Mouse (Mus musculus) T-helper 2 cell (primary cell): Measurements from ENCODE around the gene Maco1.

Source experiments
- in situ Hi-C: fragments of 300-600 bp; cut with MboI, MseI; formaldehyde crosslinking; loops from one replicate; pipeline ENCODE4 v1.15.1; 2025; ENCODE audit warnings: high pct_unique_total_duplicates

Maco1 gene

DNA sequence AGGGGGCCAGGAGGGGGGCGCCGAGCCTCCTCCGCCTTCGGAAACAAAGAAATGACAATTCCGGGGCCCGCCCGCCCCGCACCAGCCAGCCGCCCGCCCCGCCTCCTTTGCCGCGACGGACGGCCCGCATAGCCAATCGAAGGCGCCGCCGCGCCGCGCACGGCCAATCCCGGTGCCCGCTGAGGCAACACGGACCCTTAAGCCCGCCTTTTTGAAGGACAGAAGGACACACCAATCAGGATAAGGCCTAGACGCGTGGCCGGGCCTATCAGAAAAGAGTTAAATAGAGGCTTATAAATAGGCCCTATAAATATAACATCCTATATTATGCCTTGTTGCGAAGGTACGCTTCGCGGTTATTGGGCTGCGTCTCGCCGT is at the start of gene Maco1:
Gene Maco1 (minus strand): TSS at position 87 of the 378 bp plus-strand sequence.
- in situ Hi-C loops = no loop called here

DNA sequence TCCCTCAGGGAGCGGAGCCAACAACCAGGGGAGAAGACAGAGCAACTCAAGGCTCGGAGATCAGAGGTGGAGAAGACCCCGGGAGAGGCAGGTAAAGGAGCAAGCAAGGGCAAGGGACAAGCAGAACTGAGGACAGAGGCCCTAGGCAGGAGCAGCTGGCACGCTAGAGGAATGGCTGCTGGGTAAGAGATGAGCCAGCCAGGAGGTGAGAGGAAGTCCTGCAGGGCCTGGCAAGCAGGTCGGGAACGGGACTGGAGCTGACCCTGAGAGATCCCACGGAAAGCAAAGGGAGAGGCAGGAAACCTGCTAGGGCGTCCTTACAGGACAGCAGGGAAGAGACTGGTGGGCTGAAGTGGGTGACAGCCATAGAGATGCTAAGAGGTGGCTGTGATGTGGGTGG is 48.0 kb upstream of the Maco1 start:
- in situ Hi-C loops = no loop called here

DNA sequence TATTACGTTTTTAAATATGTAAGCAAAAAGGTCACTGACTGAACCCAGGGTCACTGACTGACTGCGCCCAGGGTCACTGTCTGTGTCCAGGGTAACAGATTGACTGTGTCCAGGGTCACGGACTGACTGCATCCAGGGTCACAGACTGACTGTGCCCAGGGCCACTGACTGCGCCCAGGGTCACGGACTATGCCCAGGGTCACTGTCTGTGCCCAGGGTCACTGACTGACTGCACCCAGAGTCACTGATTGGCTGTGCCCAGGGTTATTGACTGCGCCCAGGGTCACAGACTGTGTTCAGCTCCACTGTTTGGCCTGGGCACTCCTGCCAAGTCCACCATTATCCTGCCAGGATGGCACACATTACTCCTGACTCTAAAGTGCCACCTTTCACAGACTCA is 44.1 kb upstream of the Maco1 start:
- in situ Hi-C loops = no loop called here

DNA sequence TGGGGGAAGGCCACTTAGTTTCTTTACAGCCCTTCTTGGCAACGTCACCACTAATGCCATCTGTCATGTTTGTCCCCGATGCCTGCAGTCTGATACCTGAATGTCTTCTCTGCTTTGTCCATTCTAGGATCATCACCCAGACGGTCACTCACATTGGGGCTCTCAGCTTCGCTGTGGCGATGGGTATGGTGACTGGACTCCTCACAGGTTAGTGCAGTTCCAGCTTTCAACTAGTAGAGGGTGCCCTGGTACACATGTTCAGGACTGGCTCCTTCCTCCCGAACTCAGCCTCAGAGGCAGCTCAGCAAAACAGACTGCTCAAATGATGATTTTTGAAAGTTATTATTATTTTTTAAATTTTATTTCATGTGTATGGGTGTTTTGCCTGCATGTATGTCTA is 39.0 kb upstream of the Maco1 start:
- in situ Hi-C loops = loop anchor here (5.0 kb wide), 1 partner anchor 80 kb away; no protein-coding TSS in a partner anchor

DNA sequence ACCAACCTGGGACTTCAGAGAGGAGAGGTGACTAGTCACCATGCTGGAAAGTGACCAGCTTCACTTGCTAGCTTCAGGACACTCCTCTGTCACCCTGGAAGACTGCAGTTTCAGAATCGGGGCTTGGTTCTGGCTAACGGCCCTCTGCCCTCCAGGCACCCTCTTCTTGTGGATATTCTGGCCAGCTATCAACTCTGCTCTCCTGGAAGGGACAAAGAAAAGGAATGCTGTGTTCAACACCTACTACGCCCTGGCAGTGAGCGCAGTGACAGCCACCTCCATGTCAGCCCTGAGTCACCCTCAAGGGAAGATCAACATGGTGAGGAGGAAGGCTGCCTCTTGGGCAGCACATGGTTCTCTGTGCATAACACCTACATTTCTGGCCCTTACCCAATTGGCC is 31.2 kb upstream of the Maco1 start:
- in situ Hi-C loops = no loop called here

DNA sequence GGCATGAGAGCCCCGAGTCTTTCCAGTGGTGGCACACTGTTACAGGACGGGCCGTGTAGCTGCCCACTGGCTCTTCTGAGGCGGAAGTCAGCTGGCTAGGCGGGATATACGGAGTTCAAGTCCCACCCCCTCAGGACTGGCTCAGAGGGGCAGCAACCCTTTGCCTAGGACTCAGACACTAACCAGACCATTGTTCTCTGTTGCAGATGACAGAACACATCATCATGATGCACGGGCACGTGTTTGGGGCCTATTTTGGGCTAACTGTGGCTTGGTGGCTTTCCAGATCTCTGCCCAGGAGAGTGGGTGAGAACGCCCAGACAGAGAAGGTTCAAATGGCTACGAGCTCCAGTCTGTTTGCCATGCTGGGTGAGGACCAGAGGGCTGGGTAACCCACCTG is 30.7 kb upstream of the Maco1 start:
- in situ Hi-C loops = no loop called here

DNA sequence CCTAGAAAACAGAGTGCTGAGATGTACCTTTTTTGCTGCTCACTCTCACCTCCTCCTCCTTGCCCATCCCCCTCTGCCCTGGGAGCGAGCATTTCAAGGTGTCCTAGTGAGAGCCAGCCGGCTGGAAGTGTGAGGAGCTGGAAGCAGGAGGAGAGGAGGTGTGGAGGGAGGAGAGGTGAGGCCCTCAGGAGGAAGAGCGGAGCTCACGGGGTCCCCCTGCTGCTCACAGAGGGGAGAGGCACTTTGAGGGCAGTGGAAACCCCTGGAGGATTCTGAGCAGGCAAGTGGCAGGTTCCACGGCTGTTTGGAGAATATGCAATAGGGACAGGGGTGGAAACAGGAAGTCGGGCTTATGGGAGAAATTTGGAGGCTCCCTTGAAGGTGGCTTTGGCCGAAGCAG is 30.1 kb upstream of the Maco1 start:
- in situ Hi-C loops = no loop called here

DNA sequence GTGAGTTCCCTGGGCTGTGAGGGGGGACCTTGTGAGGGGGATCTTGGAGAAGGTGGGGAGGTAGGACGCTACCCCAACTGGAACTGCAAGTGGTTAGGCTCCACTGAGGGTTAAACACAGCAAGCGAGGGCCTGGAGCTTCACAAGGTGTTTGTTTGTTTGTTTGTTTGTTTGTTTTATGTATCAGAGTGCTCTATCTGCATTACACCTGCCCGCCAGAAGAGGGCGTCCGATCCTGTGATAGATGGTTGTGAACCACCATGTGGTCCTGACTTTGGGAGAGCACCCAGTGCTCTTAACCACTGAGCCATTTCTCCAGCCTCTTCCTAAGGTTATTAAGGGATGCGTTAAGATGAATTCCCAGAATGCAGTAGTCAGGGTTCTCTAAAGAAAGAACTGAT is 26.9 kb upstream of the Maco1 start:
- in situ Hi-C loops = no loop called here

DNA sequence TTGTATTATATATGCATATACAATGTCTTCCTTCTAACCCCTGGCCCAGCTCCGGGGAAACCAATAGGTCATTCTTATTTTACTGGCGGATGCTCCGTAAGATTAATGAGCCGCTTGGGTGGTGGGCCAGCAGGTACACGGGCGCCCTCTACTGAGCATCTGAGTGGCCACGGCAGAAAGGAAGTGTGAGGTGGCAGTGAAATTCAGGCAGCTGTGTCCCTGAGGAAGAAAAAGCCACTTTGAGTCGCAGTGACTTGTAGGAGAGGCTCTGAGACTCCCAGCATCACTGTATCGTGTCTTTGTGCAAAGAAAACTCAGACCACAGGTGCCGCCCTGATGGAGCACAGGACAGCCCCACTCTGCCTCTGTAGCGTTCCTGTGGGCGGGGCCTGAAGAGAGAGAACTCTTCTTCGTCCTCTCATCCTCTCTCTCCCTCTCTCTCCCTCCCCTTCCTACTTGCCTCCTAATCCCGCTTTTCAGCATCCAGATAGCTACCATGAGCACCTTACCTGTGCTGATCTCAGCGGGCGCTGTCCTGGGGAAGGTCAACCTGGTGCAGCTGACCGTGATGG is 26.4 kb upstream of the Maco1 start:
- in situ Hi-C loops = no loop called here

DNA sequence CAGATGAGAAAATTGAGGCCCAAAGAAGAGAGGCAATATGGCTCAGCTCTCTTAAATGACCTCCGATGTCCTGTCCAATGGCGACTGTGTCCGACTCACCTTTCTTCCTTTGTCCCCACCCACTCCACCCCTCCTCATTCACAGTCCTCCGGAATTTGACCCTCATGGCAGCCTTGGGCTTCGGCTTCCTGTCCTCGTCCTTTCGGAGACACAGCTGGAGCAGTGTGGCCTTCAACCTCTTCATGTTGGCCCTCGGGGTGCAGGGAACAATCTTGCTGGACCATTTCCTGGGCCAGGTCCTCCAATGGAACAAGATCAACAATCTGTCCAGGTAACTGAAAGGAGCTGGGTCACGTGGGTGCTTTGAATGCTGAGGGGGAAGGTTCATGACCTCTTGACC is 23.0 kb upstream of the Maco1 start:
- in situ Hi-C loops = no loop called here

DNA sequence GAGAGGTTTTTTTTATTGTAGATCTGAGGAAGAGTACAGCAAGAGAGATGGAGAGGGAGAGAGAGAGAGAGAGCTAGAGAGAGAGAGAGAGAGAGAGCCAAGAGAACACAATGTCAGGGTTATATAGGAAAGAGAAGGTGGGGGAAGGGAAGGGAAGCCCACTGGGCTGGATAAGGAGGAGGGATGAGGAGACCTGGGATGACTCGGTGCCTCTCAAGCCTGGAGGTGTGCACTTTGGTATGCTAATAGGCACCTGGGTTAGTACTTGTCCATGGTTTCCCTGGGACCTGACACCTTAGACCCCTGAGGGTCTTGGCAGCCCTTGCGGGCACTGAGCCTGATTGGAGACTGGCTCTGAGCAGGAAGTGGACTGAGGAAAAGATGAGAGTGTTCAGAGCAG is 18.8 kb upstream of the Maco1 start:
- in situ Hi-C loops = no loop called here

DNA sequence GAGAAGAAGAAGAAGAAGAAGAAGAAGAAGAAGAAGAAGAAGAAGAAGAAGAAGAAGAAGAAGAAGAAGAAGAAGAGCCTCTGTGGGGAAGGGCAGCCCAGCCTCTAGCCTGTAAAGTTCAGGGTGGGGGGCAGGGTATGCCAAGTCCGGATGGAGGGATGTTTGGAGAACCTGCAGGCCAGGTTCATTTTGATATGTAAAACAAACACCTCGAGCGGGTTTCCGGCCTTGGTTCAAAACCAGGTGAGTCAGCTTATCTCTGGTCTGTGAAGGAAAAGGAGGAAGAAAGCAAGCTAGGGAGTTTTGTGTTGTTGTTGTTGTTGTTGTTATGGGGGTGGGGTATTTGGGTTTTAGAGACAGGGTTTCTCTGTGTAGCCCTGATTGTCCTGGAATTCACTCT is 18.3 kb upstream of the Maco1 start:
- in situ Hi-C loops = no loop called here

DNA sequence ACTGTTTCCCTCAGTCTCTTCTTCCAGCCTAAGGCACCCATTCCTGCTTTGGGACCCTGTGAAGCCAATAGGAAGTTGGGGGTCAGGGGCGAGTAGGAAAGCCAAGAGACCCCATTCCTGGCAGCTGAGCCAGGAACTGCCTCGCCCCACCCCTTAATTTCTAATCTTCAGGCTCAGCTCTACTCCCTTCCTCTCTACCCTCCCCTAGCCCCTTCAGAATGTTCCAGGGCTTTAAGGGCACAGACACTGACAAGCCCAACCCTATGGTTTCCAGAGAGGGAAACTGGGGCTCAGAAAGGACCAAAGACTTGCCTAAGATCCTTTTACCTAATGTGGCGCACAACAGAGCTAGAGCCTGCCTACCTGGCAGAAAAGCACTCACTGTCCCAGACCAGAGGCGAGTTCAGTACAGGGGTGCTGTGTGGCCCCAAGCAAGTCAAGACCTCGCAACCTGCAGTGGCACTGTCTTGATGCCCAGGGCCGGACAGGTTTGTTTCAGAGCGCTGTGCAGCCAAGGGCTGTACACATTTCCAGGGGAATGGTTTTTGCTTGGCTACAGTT is 16.8 kb upstream of the Maco1 start:
- in situ Hi-C loops = no loop called here

DNA sequence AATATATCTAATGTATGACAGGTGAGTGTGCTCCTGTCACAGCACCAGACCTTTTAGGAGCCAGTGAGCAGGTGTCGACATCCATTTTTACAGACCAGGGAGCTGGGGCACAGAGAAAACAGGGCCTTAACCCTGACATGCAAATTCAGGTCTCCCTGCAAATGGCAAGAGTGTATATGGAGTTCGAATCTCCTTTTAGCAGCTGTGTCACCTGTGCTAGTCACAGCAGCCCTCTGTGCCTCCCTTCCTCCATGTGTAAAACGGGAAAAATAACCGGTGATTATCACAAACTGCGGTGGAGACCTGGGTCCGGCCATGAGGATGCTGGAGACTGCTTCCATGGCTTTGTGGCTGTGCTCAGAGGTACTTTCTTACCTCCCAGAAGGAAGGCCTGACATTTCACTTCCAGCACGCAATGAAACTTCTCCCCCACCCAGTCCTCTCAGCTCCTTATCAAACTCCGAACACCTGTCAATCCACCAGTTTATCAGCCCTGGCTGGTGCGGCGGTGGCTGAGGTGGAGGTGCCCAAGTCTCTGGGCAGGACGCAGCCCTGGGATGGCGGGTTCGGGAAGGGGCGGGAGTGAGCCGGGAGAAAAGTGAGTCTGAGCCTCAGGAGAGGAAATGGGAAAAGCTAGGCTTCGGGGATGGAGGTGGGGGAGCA is 16.1 kb upstream of the Maco1 start:
- in situ Hi-C loops = no loop called here

DNA sequence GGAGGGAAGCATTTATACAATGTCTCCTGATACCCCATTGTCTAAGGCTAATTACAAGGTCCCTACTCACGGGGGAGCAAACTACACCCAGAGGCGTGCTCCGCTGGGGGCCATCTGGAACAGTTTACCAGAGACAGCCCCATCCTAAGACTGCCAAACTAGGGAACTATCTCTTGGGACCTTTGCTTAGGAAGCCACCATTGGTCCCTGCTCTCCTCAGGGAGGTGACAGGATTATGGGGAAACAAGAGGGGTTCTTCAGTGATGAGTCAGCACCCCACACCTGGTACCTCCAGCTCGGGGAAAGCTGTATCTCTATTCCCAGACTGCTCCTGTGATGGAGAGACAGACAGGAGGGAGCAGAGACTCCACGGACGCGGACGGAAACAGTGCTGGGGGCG is 15.3 kb upstream of the Maco1 start:
- in situ Hi-C loops = no loop called here

DNA sequence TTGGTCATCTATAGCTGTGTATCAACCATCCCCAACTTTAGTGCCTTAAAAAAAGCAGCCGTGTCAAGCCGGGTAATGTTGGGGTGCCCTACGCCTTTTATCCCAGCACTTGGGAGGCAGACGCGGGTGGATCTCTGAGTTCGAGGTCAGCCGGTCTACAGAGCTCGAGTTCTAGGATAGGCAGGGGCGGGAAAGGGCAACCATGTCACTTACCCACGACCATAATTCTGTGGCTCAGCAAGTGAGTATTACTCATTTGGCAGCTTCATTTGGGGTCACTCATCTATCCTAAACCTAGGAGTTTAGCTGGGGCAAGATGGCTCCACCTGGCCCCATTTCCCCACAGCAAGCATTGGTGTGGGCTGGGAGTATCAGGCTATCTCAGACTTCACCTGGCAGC is 14.9 kb upstream of the Maco1 start:
- in situ Hi-C loops = no loop called here

DNA sequence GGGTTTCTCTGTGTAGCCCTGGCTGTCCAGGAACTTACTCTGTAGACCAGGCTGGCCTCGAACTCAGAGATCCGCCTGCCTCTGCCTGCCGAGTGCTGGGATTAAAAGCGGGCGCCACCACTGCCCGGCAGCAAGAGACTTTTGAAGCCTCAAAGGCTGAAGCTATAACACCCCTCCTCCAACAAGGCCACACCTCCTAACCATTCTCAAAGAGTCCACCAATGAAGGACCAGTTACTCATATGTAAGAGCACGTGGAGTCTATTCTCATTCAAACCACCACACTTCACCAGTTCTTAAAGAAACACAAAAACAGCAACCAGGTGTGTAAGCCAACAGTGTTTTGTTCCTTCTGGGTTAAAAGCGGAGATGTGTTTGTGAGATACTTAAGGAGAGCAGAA is 14.5 kb upstream of the Maco1 start:
- in situ Hi-C loops = no loop called here

DNA sequence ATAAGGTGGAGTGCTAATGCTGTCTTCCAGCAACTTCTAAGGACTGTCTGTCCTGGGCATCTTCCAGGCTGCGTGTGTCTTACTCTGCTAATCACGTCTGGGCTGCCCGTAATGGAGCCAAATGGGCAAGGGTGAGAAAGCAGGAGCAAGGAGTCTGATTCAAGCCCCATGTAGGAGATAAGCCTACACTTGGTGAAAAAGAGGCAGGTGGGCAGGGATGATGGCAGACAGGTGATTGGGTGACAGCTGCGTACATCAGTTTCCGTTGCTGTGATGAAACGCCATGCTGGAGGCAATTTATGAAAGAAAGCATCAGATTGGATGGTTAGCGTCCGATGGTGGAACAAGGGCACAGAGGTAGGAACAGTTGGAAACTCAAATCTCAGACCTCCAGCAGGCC is 14.1 kb upstream of the Maco1 start:
- in situ Hi-C loops = no loop called here

DNA sequence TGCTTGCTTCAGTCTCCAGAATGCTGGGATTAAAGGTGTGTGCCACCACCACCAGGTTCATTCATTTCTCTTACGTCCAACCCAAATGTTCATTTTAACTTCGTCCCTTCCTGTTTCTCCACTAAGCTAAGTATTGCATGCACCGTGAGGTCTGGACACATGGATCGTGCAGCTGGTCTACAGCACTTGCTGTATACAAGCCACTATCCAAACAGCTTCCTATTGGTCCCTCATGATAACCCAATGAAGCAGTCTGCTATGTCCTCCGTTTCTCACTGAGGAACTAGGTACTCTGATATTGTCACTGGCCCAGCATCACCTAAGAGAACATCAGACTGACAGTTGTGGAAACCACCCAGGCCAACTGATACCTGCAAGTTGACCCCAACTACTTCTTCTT is 12.6 kb upstream of the Maco1 start:
- in situ Hi-C loops = no loop called here

DNA sequence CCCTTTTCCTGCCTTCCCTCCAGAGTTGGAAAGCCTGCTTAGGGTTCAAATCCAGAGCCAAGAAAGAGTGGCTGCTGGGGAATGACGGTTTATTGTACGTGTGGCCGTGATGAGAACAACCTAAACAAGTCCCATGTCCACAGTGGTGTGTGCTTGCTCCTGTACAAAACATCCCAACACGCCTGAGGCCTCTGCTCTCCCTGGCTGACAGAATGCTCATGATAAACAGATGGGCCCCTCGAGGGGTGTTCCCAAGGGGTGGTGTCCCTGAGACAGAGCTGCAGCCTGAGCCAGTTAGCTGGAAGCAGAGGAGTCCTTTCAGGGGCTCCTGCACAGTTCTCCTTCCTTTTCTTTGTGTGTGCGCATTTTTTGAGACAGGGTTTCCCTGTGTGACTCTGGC is 12.2 kb upstream of the Maco1 start:
- in situ Hi-C loops = no loop called here

DNA sequence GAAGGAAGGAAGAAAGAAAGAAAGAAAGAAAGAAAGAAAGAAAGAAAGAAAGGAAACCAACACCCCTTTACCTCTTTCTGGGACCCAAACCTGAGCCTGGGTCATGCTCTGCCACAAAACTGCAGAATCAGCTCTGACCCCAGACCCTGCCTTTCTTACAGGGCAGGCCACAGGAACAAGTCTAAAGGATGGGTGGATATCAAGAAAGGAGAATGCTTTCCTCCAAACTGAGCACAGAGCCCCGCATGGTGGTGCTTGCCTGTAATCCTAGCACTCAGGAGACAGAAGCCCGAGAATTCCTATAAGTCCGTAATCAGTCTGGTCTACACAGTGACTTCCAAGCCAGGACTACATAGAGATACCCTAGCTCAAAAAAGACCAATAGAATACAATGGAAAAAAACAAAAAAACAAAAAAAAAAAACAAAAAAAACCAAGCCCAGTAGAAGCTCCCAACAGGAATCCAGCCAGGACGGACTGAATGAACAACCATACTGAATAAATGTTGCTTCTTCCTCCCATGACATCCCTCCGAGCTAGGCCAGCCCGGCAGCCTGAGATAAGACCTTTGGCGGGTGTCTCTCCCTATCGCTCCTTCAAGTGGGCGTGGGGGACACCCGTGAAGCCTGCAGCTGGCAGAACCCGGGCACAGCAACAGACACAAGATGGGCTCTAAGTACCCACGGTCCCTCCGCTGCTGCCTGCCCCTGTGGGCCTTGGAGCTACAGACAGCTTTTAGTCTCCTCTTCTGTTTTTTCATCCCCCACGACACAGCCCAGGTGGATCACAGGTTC is 11.0 kb upstream of the Maco1 start, which contains the start of gene Rhd:
Gene Rhd (plus strand): TSS at position 600 of the 793 bp plus-strand sequence.
- in situ Hi-C loops = no loop called here

DNA sequence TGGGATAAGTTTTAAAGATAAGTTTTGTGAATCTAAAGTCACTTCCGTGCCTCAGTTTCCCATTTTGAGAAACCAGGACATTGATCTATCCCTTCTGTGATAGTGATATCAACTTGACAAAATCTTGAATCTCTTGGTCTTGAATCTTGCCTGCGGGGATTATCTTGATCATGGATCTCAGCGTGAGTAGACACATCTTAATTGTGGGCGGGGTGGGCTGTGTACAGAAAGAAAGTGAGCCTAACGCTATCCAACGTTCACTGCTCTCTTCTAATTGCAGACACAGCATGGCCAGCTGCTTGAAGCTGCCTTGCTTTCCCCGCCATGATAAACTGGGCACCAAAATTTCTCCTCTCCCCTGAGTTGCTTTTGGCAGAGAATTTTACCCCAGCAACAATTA is 9.9 kb upstream of the Maco1 start:
- in situ Hi-C loops = no loop called here

DNA sequence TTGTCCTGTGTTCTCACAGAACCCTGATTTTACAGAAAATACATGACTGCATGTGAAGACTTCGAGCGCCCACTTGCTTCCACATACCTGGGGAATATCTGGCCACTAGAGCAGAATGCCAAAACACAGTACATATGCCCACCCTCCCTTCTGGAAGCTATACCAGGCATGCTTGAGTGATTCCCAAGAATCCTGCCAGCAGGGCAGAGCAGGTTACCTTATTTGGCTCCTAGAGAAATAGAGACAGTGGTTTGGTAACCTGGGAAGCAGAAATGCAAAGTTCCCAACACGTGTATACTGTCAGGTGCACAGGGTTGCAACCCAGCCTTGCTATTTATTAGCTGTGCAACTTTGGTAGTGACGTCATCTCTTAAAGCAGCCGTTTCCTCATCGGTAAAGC is 8.7 kb upstream of the Maco1 start:
- in situ Hi-C loops = no loop called here
